Mouse (Mus musculus) intestine, postnatal 0 days (tissue): ENCODE results near the gene Fbxo39. TPM values are rescaled to one million over a fixed set of nuclear protein-coding genes. Genes with fewer than 3 reads are reported as not detected.

Experiments
- ATAC-seq: fragments of 200-750 bp; cut with Nextera tagmentation; 2 replicates; pipeline ENCODE4 v1.8.0; 2017; ENCODE audit warnings: mild to moderate bottlenecking, moderate TSS enrichment, moderate library complexity
- H3K27ac ChIP-seq: fragments of 300-500 bp; sonication (generic); 2 replicates; pipeline ENCODE4 v1.5.1; 2014; ENCODE audit warnings: mild to moderate bottlenecking, low read depth, low read length, moderate library complexity
- H3K27me3 ChIP-seq: fragments of 300-500 bp; sonication (generic); replicated peaks from 2 replicates; pipeline ENCODE4 v1.6.1; 2014; ENCODE audit warnings: low read length, mixed read lengths; ENCODE audit not compliant: control insufficient read depth, insufficient read depth
- H3K36me3 ChIP-seq: fragments of 300-500 bp; sonication (generic); 2 replicates; pipeline ENCODE4 v1.6.1; 2014; ENCODE audit warnings: mild to moderate bottlenecking, moderate library complexity; ENCODE audit not compliant: control insufficient read depth, insufficient read depth
- H3K4me1 ChIP-seq: fragments of 300-500 bp; sonication (generic); replicated peaks from 2 replicates; pipeline ENCODE4 v1.6.1; 2014; ENCODE audit warnings: antibody characterized with exemption, low read length, mixed read lengths; ENCODE audit not compliant: control insufficient read depth, insufficient read depth
- H3K4me2 ChIP-seq: fragments of 300-500 bp; sonication (generic); replicated peaks from 2 replicates; pipeline ENCODE4 v1.6.1; 2014; ENCODE audit warnings: low read depth, mild to moderate bottlenecking, moderate library complexity
- H3K4me3 ChIP-seq: fragments of 300-500 bp; sonication (generic); 2 replicates; pipeline ENCODE4 v1.5.1; 2014; ENCODE audit warnings: low read depth, low read length
- H3K9ac ChIP-seq: fragments of 300-500 bp; sonication (generic); 2 replicates; pipeline ENCODE4 v1.6.1; 2014; ENCODE audit warnings: mild to moderate bottlenecking, low read depth, low read length
- H3K9me3 ChIP-seq: fragments of 300-500 bp; sonication (generic); 2 replicates; pipeline ENCODE4 v1.6.1; 2016; ENCODE audit warnings: mixed run types; ENCODE audit not compliant: control insufficient read depth
- CTCF ChIP-seq: sonication (generic); IDR thresholded peaks from 2 replicates; pipeline ENCODE4 v1.5.1; 2016; ENCODE audit warnings: low read depth, mild to moderate bottlenecking, control low read depth, antibody characterized with exemption, moderate library complexity
- WGBS: fragments of 180-500 bp; shearing (Covaris S2); extraction: QIAGEN DNeasy Blood & Tissue Kit; methylation state at CpG from one replicate; pipeline ENCODE4 v1.1.7; 2014; 5-methylcytosine and 5-hydroxymethylcytosine counted together
- polyA plus RNA-seq: library from polyadenylated mRNA; unstranded; fragments of >200 nt; fragmentation: Nextera tagmentation; extraction: Ambion mirVana; gene quantifications from 2 replicates; pipeline ENCODE4 v1.2.1, GENCODE M21; 2015

The Fbxo39 gene
- polyA plus RNA-seq, 1 experiment from 2014 or later, result not detected

GRCm38 (mm10) chr11:72366126-72366525, 51.9 kb downstream of the Fbxo39 start:
- H3K9me3 ChIP-seq, result no peaks in the 10 kb centered on the region
- H3K36me3 ChIP-seq, result no peaks in the 10 kb centered on the region
- H3K4me3 ChIP-seq, result no peak overlapping the region
- peaks cover 4% of the 10 kb centered on the region; the same call in 1 of the 2 replicates for H3K4me1 ChIP-seq
- no peak overlapping the region for H3K9ac ChIP-seq
- no peaks in the 10 kb centered on the region for H3K27me3 ChIP-seq
- no peak for ATAC-seq
- H3K4me2 ChIP-seq, result no peak overlapping the region
- no peak overlapping the region for H3K27ac ChIP-seq
- 72% methylated on average over 9 of the region's 9 CpGs for WGBS
- TF ChIP-seq CTCF, result no peak

GRCm38 (mm10) chr11:72367934-72368674, 53.9 kb downstream of the Fbxo39 start:
- 62% methylated on average over 11 of the region's 11 CpGs for WGBS
- Histone ChIP-seq H3K27me3 (no peaks in the 10 kb centered on the region), H3K4me2 (no peak overlapping the region), H3K27ac (no peak overlapping the region), H3K9me3 (no peaks in the 10 kb centered on the region), H3K4me3 (no peak overlapping the region), H3K4me1 (no peaks in the 10 kb centered on the region), H3K36me3 (no peaks in the 10 kb centered on the region), H3K9ac (no peak overlapping the region)
- ATAC-seq, result no peak
- no peak for TF ChIP-seq CTCF

Other genes with a start within 250 kb of the Fbxo39 start
- gene Pitpnm3, start 178.7 kb upstream of the Fbxo39 start, polyA plus RNA-seq, result 0.68 and 0.86 TPM in 2 replicates
- not detected in 2 replicates for gene Gm43951, start 107.6 kb upstream of the Fbxo39 start, polyA plus RNA-seq
- 4.3 and 4.8 TPM in 2 replicates for gene 4933427D14Rik, start 107.0 kb upstream of the Fbxo39 start, polyA plus RNA-seq
- gene Txndc17, start 106.9 kb upstream of the Fbxo39 start, polyA plus RNA-seq, result 642 and 665 TPM in 2 replicates
- 23.9 and 25.5 TPM in 2 replicates for gene Med31, start 98.9 kb upstream of the Fbxo39 start, polyA plus RNA-seq
- 0.17 and 0.22 TPM in 2 replicates for gene Slc13a5, start 47.2 kb upstream of the Fbxo39 start, polyA plus RNA-seq
- gene Xaf1, start 12.8 kb upstream of the Fbxo39 start, polyA plus RNA-seq, result 56.1 and 59.9 TPM in 2 replicates
- gene Tekt1, start 48.0 kb downstream of the Fbxo39 start, polyA plus RNA-seq, result 0.08 TPM in 1 of 2 replicates, not detected in the other
- gene Smtnl2, start 97.3 kb downstream of the Fbxo39 start, polyA plus RNA-seq, result 7.8 and 8.1 TPM in 2 replicates
- gene Ggt6, start 121.1 kb downstream of the Fbxo39 start, polyA plus RNA-seq, result 8.1 and 8.6 TPM in 2 replicates
- gene Mybbp1a, start 126.9 kb downstream of the Fbxo39 start, polyA plus RNA-seq, result 37.3 and 40.7 TPM in 2 replicates
- gene Spns2, start 175.5 kb downstream of the Fbxo39 start, polyA plus RNA-seq, result 19.8 and 20.5 TPM in 2 replicates
- gene Spns3, start 236.1 kb downstream of the Fbxo39 start, polyA plus RNA-seq, result 11.1 and 12.2 TPM in 2 replicates